Mouse (Mus musculus) gastrocnemius, postnatal 4 days (tissue): ENCODE data around the gene Rilp. TPM values are rescaled to one million over a fixed set of nuclear protein-coding genes. Genes with fewer than 3 reads are reported as not detected.

Source experiments
- DNase-seq, 2 experiments: peaks; one replicate each; pipeline ENCODE4 v3.0.0; 2021 to 2022; ENCODE audit warnings: low spot score in 2 of 2, mixed read lengths in 2 of 2
- total RNA-seq, 2 experiments: library from RNA; stranded (reverse); gene quantifications; 2 replicates each; pipeline ENCODE4 v1.2.3; 2021

Gene Rilp
- total RNA-seq, 2 experiments from 2014 or later, result 16.4 to 24.5 TPM

DNA sequence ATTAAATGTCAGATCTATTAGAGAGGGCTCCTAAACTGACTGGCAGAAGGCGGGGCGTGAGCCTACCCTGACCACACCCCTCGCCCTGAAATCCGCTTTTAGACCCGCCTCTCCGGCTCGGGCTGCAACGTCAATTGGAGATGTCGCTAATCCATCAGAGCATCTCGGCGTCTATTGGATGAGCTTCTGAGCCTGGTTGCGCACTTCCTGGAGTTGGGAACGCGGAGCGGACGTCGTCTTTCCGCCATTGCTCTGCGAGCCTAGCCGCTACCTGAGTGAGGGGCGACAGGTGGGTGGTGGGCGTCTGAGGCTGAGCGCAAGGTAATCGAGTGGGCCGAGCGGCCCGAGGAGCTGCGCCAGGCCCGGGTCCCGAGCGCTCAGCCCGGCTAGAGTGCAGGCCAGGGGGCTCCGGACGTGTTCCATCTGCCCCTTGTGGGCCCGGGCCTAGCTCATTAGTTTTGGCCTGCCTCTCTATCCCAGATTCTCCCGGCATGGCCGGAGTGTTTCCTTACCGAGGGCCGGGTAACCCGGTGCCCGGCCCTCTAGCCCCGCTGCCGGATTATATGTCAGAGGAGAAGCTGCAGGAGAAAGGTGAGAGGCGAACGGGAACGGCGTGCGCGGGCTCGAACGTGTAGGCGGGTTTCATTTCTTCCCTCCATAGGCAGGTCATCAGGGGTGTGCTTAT is 23.2 kb upstream of the Rilp start, which contains the start of gene Prpf8:
TSS of gene Prpf8 (plus strand) at position 216 of the 685 bp plus-strand sequence.
- DNase-seq, result peak; percentile 87 to 92

- no peak for DNase-seq
Measured at GRCm38 (mm10) chr11:75487496-75487895, 22.4 kb upstream of the Rilp start.

DNA sequence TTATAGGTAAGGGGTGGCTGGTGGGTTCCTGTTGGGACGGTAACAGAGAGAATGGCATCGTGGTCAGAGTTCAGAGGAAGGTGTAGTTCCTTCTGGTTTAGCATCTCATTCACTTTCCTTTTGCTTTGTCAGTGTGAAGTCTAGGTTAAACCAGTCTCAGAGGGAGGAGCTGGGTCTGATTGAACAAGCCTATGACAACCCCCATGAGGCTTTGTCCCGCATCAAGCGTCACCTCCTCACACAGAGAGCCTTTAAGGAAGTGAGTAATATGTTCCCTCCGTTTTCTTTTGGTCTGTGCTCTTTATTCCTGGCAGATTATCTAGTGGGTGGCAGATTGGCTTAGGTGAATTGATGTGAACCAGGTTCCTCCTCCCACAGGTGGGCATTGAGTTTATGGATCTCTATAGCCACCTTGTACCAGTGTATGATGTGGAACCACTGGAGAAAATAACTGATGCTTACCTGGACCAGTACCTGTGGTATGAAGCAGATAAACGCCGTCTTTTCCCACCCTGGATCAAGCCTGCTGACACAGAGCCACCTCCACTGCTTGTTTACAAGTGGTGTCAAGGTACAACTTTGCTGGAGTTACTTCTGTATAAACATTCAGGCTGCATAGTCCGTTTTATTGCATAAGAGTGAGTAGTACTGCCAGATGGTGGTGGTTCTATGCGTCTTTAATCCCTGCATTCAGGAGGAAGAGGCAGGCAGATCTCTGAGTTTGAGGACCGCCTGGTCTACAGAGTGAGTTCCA is 15.4 kb upstream of the Rilp start:
- DNase-seq, result no peak

DNA sequence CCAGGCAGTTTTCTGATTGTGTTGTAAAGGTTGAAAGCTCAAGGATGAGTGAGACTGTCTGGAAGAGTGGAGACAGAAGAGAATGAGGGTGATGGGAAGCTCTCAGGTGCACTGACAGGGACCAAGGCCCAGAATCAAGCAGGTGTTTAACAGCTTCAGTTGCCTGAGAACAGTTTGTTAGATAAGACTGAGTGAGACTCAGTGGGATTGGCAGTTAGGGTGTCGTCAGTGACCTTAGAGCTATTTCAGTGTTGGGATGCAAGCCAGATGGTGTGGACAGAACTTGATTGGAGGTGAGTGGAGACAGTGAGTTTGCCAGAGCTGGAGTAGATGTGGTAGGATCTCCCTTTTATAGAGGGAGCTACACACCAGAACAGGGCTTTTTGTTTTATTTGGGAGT is 11.8 kb upstream of the Rilp start:
- no peak for DNase-seq

DNA sequence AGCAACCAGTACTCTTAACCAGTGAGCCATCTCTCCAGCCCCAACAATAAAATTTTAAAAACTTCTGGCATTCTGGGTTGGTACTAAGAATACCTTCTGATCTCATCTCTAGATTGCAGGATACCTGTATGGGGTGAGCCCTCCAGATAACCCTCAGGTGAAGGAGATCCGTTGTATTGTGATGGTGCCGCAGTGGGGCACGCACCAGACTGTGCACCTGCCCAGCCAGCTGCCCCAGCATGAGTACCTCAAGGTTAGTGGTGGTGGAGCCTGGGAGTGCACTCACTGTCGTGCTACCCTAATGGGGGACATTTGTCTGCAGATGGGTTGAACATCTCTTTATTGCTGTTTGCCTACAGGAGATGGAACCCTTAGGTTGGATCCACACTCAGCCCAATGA is 1.7 kb upstream of the Rilp start:
- no peak for DNase-seq

DNA sequence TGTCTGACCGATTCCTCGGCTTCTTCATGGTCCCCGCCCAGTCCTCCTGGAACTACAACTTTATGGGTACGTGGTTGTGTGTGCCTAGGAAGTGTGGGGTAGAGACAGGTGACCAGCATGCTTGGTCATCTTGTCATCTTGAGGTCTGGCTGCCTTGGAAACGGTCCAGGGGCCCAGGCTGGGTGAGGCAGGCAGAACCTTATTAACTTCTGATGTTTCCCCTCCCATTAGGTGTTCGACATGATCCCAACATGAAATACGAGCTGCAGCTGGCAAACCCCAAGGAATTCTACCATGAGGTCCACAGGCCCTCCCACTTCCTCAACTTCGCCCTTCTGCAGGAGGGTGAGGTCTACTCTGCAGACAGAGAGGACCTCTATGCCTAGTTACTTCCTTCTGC is 990 bp upstream of the Rilp start:
- DNase-seq, result no peak

GRCm38 (mm10) chr11:75510627-75510993 is 716 bp downstream of the Rilp start:
- DNase-seq, result peak; percentile 93 to 97

- peak in 1 of 2 experiments; percentile 56 for DNase-seq
Measured at GRCm38 (mm10) chr11:75511213-75511612, 1.3 kb downstream of the Rilp start.

DNA sequence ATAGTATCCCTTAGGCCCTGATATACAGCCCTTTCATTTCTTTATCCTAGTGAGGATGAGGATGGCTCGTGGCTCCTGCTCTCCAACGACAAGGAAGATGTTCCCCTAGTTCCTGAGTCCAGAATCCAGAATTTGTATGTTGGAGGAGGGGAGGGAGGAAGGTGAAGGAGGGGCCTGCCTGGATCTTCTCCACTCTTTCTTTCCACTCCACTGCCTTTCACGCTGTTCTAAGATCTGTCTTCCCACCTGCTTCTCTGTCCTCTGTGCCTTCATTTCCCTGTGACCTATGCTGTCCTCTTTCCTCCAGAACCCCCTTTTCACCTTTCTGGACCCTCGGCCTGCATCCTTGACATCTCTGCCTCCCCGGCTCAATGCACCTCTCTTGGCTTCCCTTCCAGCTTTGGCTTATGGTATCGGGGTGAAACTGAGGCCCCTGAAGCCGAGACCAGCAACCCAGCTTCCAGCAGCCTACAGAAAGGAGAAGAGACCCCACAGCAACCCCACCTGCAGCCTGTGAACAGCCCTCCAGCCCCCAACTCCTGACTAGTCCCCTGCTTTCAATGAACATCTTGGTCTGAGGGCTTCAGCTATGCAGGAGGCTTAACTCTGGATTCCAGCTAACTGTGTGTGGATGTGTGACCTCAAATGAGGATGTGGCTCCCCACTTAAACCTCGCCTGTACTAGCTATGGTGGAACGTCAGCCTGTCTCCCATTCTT is 2.6 kb downstream of the Rilp start:
- DNase-seq, result no peak

DNA sequence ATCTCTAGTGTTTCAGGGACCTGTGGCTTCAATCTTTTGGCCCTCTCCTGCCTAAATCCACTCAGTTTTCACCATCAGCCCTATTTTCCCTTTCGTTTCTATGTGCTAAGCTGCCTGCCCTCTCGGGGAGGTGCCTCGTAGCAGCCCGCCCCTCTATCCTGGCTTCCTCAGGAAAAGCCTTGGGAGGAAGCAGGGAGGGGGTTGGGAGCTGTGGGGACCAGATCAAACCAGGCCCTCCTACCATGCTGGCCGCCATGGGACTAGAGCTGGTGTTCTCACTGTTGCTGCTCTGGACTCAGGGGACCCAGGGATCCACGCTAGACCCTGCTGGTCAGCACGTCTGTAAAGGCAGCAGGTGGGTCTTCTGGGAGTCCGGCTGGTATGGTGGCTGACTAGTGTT is 3.4 kb downstream of the Rilp start, which contains the start of gene Scarf1:
TSS of gene Scarf1 (plus strand) at position 205 of the 400 bp plus-strand sequence.
- peak in 1 of 2 experiments; percentile 31 for DNase-seq

- no peak for DNase-seq
Measured at GRCm38 (mm10) chr11:75515186-75515585, 5.3 kb downstream of the Rilp start.

GRCm38 (mm10) chr11:75519834-75520633 is 10.1 kb downstream of the Rilp start:
- no peak for DNase-seq

- DNase-seq, result no peak
Measured at GRCm38 (mm10) chr11:75521609-75522008, 11.7 kb downstream of the Rilp start.

GRCm38 (mm10) chr11:75522793-75523192 is 12.9 kb downstream of the Rilp start:
- no peak for DNase-seq

GRCm38 (mm10) chr11:75525531-75526125 is 15.7 kb downstream of the Rilp start:
- DNase-seq, result no peak

- no peak for DNase-seq
Measured at GRCm38 (mm10) chr11:75526943-75527342, 17.0 kb downstream of the Rilp start.

- DNase-seq, result no peak
Measured at GRCm38 (mm10) chr11:75529771-75530170, 19.9 kb downstream of the Rilp start.

DNA sequence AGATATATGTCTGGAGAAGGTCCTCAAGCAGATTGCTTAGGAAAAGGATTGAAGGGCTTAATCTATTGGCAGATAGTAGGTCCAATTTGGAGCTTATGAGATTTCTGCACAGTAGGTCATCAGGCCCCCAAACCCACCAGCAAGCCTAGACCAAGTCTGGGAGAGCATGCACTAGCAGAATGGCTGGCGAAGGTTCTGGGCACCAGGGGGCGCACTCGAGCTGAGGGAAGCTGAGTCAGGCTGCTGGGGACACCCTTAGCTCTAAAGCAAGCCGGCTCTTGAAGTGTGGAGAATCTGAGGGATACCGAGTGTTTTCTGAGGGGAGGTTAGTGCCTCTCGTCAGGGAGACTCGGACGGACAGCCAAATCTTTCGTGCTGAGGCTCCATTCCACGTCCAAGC is 20.4 kb downstream of the Rilp start:
- peak; percentile 98 to 99 for DNase-seq

DNA sequence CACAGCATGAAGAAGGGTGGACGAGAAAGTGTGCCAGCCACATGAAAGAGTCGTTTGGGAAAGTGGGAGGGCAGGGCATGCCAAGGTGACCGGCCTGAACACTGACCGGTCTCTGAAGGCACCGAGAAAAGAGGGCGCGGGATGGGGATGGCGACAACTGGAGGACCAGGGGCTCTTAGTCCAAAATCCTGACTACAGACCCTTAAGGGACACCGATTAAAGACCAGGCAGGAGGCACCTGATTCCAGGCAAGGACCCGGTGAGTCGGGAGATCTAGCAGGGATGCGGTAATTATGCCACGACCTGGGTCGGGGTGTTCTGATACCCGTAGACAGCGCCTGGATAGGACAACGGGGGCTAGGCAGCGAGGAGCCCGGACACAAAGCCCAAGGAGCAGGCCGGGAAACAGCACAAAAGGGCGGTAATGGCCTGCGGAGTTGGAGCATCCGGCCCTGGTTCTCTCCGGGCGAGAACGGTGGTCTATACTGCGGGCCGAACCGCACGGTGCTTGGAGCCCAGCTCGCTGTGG is 21.0 kb downstream of the Rilp start:
- no peak for DNase-seq

DNA sequence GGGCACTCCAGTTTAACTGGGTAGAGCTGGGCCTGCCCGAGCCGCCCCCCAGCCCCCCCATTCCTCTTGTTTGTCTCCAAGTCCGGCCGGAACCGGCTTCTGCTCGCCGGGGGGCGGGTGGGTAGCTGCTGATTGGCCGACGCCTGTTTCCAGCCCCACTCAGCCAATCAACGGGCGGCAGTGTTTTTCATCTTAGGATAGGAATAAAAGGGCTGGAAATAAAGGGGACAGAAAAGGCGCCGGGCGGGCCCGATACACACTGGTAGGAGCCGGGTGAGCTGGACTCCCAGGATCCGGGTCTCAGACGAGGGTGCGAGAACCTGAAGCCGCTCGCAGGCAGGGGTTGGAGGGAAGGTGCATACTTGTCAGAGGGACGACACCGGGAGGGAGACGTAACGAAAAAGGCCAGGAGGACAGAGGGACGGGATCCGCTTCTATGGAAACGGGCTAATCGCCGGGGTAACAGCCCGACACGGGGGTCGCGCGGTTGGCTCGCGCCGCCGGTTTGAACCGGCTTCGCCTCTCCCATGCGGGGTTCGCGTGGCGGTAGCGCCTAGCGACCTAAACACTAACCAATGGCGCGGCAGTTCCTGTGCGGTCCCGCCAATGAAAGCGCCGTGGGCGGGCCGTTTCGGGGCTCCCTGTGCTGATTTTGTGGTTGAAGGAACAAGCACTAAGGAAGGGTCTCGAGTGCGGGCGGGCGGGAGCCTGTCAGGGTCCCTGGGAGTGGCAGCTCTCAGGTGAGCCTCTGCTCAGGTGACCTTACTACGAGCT is 21.8 kb downstream of the Rilp start, which contains the start of gene Slc43a2:
TSS of gene Slc43a2 (plus strand) at position 226 of the 774 bp plus-strand sequence.
- DNase-seq, result peak; percentile 83 to 92
